Comparison of ENCODE assay signal across 10 mouse cellular contexts in the genomic region with DNA sequence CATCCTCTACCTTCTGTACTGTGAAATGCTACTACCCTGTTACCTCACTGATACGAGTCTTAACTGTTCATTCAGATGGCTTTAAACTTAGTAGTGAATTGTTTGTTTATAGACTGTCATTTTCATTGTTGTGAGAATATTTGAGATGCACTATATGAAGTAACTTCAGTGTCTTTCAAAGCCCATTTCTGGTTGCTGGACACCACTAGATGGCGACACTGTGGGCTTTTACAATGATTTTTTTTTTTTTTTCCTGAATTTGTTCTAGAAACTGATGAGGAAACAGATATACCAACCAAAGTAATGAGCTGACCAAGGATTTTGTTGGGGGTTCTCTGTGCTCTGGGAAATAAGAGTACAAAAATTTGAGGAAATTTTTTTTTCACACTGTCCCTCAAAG. TPM values are rescaled to one million over a fixed set of nuclear protein-coding genes. Genes with fewer than 3 reads are reported as not detected.
DNase-seq lines count a peak whose midpoint lies in the region; ATAC-seq and TF ChIP-seq lines count a peak whose summit lies in the region.
"Had no signal": no experiment of that assay in that cellular context is flagged by ENCODE, and none has a peak within 500 bp of the region (broad histone marks: within the 10 kb centered on the region; RNA-seq: fewer than 3 reads in every experiment).

No protein-coding gene starts in this region.

- no peak overlapping the region for H3K9ac ChIP-seq in lung, embryonic 14.5 days
- H3K9ac ChIP-seq in ES-E14 (ENCODE audit: insufficient read depth, low read depth, low read length, poor library complexity, severe bottlenecking) = no peak overlapping the region
- H3K9ac ChIP-seq: limb, embryonic 12.5 days had no signal

- peak; percentile 67 for TF ChIP-seq CTCF in gastrocnemius, adult 2 months (IDR thresholded peaks at IDR 0.05)
- TF ChIP-seq CTCF in lung, embryonic 14.5 days (IDR thresholded peaks at IDR 0.05; ENCODE audit: low read depth) = peak; percentile 59

- H3K4me3 ChIP-seq in gastrocnemius, adult 2 months = no peak overlapping the region
- H3K4me3 ChIP-seq in lung, embryonic 14.5 days (ENCODE audit: low read depth, low read length) = no peak overlapping the region
- H3K4me3 ChIP-seq in ES-E14 (ENCODE audit: insufficient read depth in 1 of 2, low read depth in 1 of 2, low read length in 2 of 2, poor library complexity in 1 of 2, severe bottlenecking in 1 of 2) = no peak overlapping the region
- H3K4me3 ChIP-seq: limb, embryonic 12.5 days had no signal

- DNase-seq in gastrocnemius, adult 2 months = no peak
- no peak for DNase-seq in gastrocnemius, postnatal 10 days
- DNase-seq in lung, embryonic 14.5 days = peak; percentile 64
- DNase-seq in lung, postnatal 25 days (ENCODE audit: low spot score) = no peak
- no peak for DNase-seq in ES-E14 (ENCODE audit: low read depth, low spot score)
- DNase-seq in induced T-regulatory cell, adult 2 months (ENCODE audit: low read depth) = peak; percentile 51
- no peak for DNase-seq in right cerebral cortex, postnatal 14 days
- no peak for DNase-seq in thymus, adult 18-20 months

- in situ Hi-C loops in ES-E14 (cut with MboI; ENCODE audit: low sequenced_read_pairs in 2 of 2, unreplicated experiment in 2 of 2) = no loop called here

- H3K36me3 ChIP-seq in lung, embryonic 14.5 days (ENCODE audit: insufficient read depth) = no peaks in the 10 kb centered on the region
- H3K36me3 ChIP-seq in ES-E14 (ENCODE audit: control insufficient read depth, insufficient read depth, low read length, poor library complexity, severe bottlenecking) = no peaks in the 10 kb centered on the region

- 40% methylated on average over 2 of the region's 2 CpGs for WGBS in lung, embryonic 14.5 days

- ATAC-seq in lung, embryonic 14.5 days (ENCODE audit: insufficient read depth) = no peak
- ATAC-seq: midbrain, embryonic 16.5 days had no signal

- intact Hi-C loops in gastrocnemius, adult 2 months (cut with DNase I) = loop anchor here (5.0 kb wide), 1 partner anchor 116 kb away; no protein-coding TSS in a partner anchor

- no peaks in the 10 kb centered on the region for H3K9me3 ChIP-seq in lung, embryonic 14.5 days (ENCODE audit: low read depth, low read length)
- H3K9me3 ChIP-seq in ES-E14 (ENCODE audit: control insufficient read depth, insufficient read depth, low read depth, low read length) = no peaks in the 10 kb centered on the region
- H3K9me3 ChIP-seq: limb, embryonic 12.5 days had no signal

- H3K27me3 ChIP-seq in lung, embryonic 14.5 days (ENCODE audit: insufficient read depth, low read length) = no peaks in the 10 kb centered on the region
- H3K27me3 ChIP-seq: limb, embryonic 12.5 days had no signal

- H3K4me2 ChIP-seq in lung, embryonic 14.5 days = no peak overlapping the region
- H3K4me2 ChIP-seq: limb, embryonic 12.5 days had no signal

- no peak overlapping the region for H3K27ac ChIP-seq in gastrocnemius, adult 2 months
- no peak overlapping the region for H3K27ac ChIP-seq in lung, embryonic 14.5 days (ENCODE audit: low read depth)
- H3K27ac ChIP-seq in ES-E14 (ENCODE audit: insufficient read depth, low read depth, low read length, poor library complexity, severe bottlenecking) = no peak overlapping the region
- H3K27ac ChIP-seq: limb, embryonic 12.5 days had no signal

- H3K4me1 ChIP-seq in lung, embryonic 14.5 days (ENCODE audit: insufficient read depth) = no peaks in the 10 kb centered on the region
- no peaks in the 10 kb centered on the region for H3K4me1 ChIP-seq in ES-E14 (ENCODE audit: control insufficient read depth in 2 of 2, insufficient read depth in 2 of 2, low read length in 2 of 2, poor library complexity in 1 of 2)
- H3K4me1 ChIP-seq: limb, embryonic 12.5 days had no signal

TF ChIP-seq in ES-E14, 5 proteins besides CTCF, POLR2A, EP300 and RAD21:
- TF ChIP-seq ZNF384 (IDR thresholded peaks at IDR 0.05; ENCODE audit: low read depth, low read length) = peak; percentile 98
- TF ChIP-seq ZC3H11A (IDR thresholded peaks at IDR 0.05; ENCODE audit: borderline replicate concordance, low read depth, low read length) = no peak

RNA-seq across cellular contexts. Expression of a gene that starts 8.9 kb away (rescaled TPM):
- under 1 TPM in 1 of 2 experiments, not detected in 1; 0.20 TPM for total RNA-seq in gastrocnemius, adult 2 months (2021)
- total RNA-seq in gastrocnemius, postnatal 10 days (2021) = 1 to 10 TPM; 3.5 to 5.7 TPM
- polyA plus RNA-seq in lung, embryonic 14.5 days (2014; fragmentation: Nextera tagmentation; extraction: Ambion mirVana) = 21.2 and 22.0 TPM in 2 replicates
- 0.95 and 2.0 TPM in 2 replicates for total RNA-seq in ES-E14 (2012; rRNA removed)

RNA-seq across cellular contexts. Expression of a gene that starts 49.2 kb away (rescaled TPM):
- 10 to 100 TPM; 16.0 to 19.3 TPM for total RNA-seq in gastrocnemius, adult 2 months (2021)
- 10 to 100 TPM; 11.4 to 11.5 TPM for total RNA-seq in gastrocnemius, postnatal 10 days (2021)
- polyA plus RNA-seq in lung, embryonic 14.5 days (2014; fragmentation: Nextera tagmentation; extraction: Ambion mirVana) = 2.2 and 2.6 TPM in 2 replicates
- 5.9 and 6.7 TPM in 2 replicates for total RNA-seq in ES-E14 (2012; rRNA removed)

Comparison
In these comparisons a context has a peak if more than half of its experiments do, and no peak if none do; other contexts are left out.
1. DNase-seq: peak in lung, embryonic 14.5 days (single experiment) and induced T-regulatory cell, adult 2 months (single experiment); none in gastrocnemius, adult 2 months (single experiment), gastrocnemius, postnatal 10 days (single experiment), lung, postnatal 25 days (single experiment), ES-E14 (single experiment), right cerebral cortex, postnatal 14 days (single experiment) and thymus, adult 18-20 months (0 of 2).